Mouse (Mus musculus): ENCODE data around the gene Stx5a.

DNA sequence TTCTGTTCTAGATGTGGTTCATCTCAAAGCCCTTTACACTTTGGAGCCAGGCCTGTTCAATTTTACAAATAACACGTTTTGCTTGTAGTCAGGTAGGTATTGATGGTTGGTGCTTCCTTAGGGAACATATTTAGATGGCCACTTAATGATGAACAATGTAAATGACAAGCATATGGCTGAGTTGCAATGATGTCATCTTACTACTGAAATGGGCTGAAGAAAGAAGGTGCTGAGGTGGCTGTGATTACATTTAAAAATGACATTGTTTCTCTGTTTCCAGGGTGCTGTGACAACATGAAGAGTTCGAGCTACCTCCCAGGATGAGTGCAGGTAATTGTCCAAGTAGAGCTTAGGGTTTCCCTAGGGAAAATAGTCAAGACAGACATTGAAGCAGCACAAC is 16.8 kb upstream of the Stx5a start:
- TF ChIP-seq CTCF (IDR thresholded peaks at IDR 0.05) (no peak), EP300 (IDR thresholded peaks at IDR 0.05; ENCODE audit: insufficient read depth, low read depth, low read length) (no peak)
